Mouse (Mus musculus) MEL (cell line): ENCODE data around the gene Olfml3.

ENCODE experiments used
- CTCF ChIP-seq, 3 experiments: IDR thresholded peaks in 2 of 3; conservative IDR thresholded peaks in 1 of 3; 2 replicates each; pipeline ENCODE4 v1.5.1; 2011 to 2012; ENCODE audit warnings: low read length in 3 of 3, low read depth in 2 of 3, mild to moderate bottlenecking in 2 of 3, improper control_type of control experiment in 1 of 3, inconsistent platforms in 1 of 3, mixed read lengths in 1 of 3, moderate library complexity in 1 of 3; ENCODE audit not compliant: control insufficient read depth in 1 of 3, insufficient read depth in 1 of 3, poor library complexity in 1 of 3, severe bottlenecking in 1 of 3
- MAFK ChIP-seq: IDR thresholded peaks from 2 replicates; pipeline ENCODE4 v1.6.1; 2011; ENCODE audit warnings: low read depth, mild to moderate bottlenecking, low read length, improper control_type of control experiment, borderline replicate concordance
- POLR2A ChIP-seq, 2 experiments: IDR thresholded peaks; 2 replicates each; pipeline ENCODE4 v1.6.1; 2011 to 2012; ENCODE audit warnings: low read length in 2 of 2, mild to moderate bottlenecking in 2 of 2, control low read depth in 1 of 2, improper control_type of control experiment in 1 of 2, low read depth in 1 of 2, moderate library complexity in 1 of 2; ENCODE audit not compliant: control insufficient read depth in 1 of 2, insufficient read depth in 1 of 2, poor library complexity in 1 of 2

DNA sequence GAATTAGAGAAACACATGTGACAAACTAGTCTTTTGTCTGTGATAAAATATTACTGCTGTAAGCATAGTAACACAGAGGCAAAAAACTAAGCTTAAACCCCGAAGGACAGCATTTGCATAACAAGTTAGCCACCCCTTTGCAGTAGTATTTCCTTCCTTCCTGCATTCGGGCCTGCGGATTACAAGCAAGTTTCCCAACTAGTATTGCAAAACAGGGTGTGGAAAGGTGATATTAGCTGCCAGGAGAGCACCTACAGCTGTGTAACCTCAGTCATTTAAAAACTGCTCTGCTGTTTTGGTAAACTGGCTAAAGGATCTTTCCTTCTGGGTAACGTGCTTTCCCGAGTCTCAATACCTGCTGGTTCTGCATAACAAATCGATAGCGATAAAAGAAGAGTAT lies 49.4 kb upstream of the Olfml3 start:
- TF ChIP-seq MAFK, result no peak
- no peak for TF ChIP-seq POLR2A (IDR thresholded peaks at IDR 0.05; ENCODE audit: control insufficient read depth in 1 of 2, insufficient read depth in 1 of 2, low read depth in 1 of 2, low read length in 2 of 2, poor library complexity in 1 of 2)
- TF ChIP-seq CTCF (IDR thresholded peaks at IDR 0.05 in 2 of 3, conservative IDR thresholded peaks at IDR 0.05 in 1 of 3; ENCODE audit: control insufficient read depth in 1 of 3, insufficient read depth in 1 of 3, low read depth in 2 of 3, low read length in 3 of 3, poor library complexity in 1 of 3, severe bottlenecking in 1 of 3), result no peak
